16 mouse cellular contexts compared by ENCODE assay signal in genomic region chr17:70369124-70369523, GRCm38 (mm10).
"Had no signal": no experiment of that assay in that cellular context is flagged by ENCODE, and none has a peak within 500 bp of the region (broad histone marks: within the 10 kb centered on the region; RNA-seq: fewer than 3 reads in every experiment).

No protein-coding gene starts in this region.

- H3K4me2 ChIP-seq: liver, embryonic 11.5 days; liver, embryonic 13.5 days; liver, embryonic 15.5 days; midbrain, embryonic 11.5 days; midbrain, embryonic 13.5 days; midbrain, embryonic 15.5 days; neural tube, embryonic 12.5 days; stomach, embryonic 15.5 days had no signal

- H3K27me3 ChIP-seq: liver, embryonic 13.5 days; liver, embryonic 15.5 days; megakaryocyte, embryonic 14.5 days; midbrain, embryonic 13.5 days; midbrain, embryonic 15.5 days; neural tube, embryonic 12.5 days; stomach, embryonic 15.5 days had no signal

- H3K4me1 ChIP-seq: liver, embryonic 13.5 days; liver, embryonic 15.5 days; megakaryocyte, embryonic 14.5 days; midbrain, embryonic 13.5 days; midbrain, embryonic 15.5 days; neural tube, embryonic 12.5 days; stomach, embryonic 15.5 days had no signal

- DNase-seq: liver; liver, embryonic 13.5 days; liver, postnatal 0 days; right cerebral cortex, postnatal 14 days; thymus, adult 2 months; thymus, postnatal 25 days; thymus, postnatal 4 days had no signal

- H3K4me3 ChIP-seq: liver, embryonic 13.5 days; liver, embryonic 15.5 days; megakaryocyte, embryonic 14.5 days; midbrain, embryonic 13.5 days; midbrain, embryonic 15.5 days; neural tube, embryonic 12.5 days; stomach, embryonic 15.5 days had no signal

- ATAC-seq: liver, postnatal 0 days; midbrain, embryonic 13.5 days; midbrain, embryonic 15.5 days had no signal

- H3K9ac ChIP-seq: liver, embryonic 13.5 days; liver, embryonic 15.5 days; liver, postnatal 0 days; midbrain, embryonic 13.5 days; midbrain, embryonic 15.5 days; neural tube, embryonic 12.5 days; stomach, embryonic 15.5 days had no signal

- H3K9me3 ChIP-seq: liver, embryonic 13.5 days; liver, embryonic 15.5 days; midbrain, embryonic 13.5 days; midbrain, embryonic 15.5 days; neural tube, embryonic 12.5 days; stomach, embryonic 15.5 days had no signal

- H3K36me3 ChIP-seq: liver, embryonic 13.5 days; liver, embryonic 15.5 days; midbrain, embryonic 13.5 days; midbrain, embryonic 15.5 days; neural tube, embryonic 12.5 days; stomach, embryonic 15.5 days had no signal

- H3K27ac ChIP-seq: liver, embryonic 13.5 days; liver, embryonic 15.5 days; macrophage; midbrain, embryonic 13.5 days; midbrain, embryonic 15.5 days; neural tube, embryonic 12.5 days; stomach, embryonic 15.5 days had no signal
